Mouse (Mus musculus): Measurements from ENCODE around the gene Sec11a.

- TF ChIP-seq TAL1 (IDR thresholded peaks at IDR 0.05; ENCODE audit: low read length) (no peak), GATA1 (IDR thresholded peaks at IDR 0.05; ENCODE audit: low read length) (no peak)
Measured at GRCm38 (mm10) chr7:80935834-80936233, 11.7 kb downstream of the Sec11a start.

All from erythroblast, embryonic 14.5 days (primary cell).